Mouse (Mus musculus) thymus, postnatal 10 days (tissue): Measurements from ENCODE around the gene Lrmda.

ENCODE experiments used
- DNase-seq, 2 experiments: peaks; one replicate each; pipeline ENCODE4 v3.0.0; 2021; ENCODE audit warnings: low spot score in 2 of 2

Gene Lrmda

DNA sequence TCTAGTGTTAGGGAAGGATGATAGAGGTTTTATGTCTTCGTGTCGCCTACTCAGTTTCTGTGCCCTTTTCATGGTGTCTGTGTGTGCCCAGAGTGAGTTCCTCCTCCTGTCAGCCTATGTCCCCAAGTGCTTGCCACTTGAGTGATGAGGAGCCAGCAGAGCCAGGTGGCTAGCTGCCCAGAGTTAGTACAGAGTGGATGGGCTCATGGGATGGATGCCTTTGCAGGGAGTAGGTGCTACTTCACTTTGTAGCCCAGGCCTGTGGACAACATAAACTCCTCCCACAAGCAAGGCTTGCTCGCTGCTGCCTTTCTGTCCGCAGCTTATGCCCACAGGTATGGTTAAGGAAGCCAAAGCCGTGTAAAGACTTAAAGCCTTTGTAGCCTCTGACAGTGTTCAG, 387.1 kb downstream of the Lrmda start:
- DNase-seq = no peak

DNA sequence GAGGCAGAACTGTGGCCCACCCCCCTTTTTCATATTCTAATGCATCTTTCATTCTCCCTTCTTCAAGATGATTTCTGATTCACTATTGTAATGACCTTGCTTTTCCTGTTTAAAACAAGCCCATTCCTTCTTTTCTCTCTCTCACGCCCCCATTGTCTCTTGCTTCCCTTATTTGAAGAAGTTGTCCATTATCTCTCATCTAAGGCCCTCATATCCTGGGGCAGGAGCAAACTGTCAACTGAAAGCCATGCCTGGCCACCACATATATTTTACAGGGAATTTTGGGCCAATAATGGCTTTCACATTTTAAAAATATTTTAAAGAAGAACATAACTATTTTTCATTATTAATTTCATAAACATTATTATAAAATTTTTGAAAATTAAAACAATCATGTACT, 391.3 kb downstream of the Lrmda start:
- DNase-seq = no peak

DNA sequence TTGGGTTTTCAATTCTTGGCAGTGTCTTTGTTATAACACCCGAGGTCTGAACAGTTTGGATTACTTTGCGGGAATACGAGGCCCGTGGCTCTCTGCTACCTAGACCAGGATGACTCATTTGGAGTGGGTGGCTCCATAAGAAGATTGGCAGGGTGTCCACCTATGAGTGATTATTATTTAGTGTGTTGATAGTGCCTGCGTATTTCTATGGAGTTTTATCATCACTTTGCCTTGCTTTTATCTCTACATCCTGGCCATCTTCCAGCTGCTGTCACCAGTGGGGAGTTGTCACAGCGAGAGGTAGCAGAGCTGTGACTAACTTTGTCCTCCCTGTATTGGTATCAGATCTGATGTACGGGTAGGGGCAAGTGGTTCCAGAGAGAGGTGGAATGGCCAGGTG, 393.7 kb downstream of the Lrmda start:
- DNase-seq = no peak

DNA sequence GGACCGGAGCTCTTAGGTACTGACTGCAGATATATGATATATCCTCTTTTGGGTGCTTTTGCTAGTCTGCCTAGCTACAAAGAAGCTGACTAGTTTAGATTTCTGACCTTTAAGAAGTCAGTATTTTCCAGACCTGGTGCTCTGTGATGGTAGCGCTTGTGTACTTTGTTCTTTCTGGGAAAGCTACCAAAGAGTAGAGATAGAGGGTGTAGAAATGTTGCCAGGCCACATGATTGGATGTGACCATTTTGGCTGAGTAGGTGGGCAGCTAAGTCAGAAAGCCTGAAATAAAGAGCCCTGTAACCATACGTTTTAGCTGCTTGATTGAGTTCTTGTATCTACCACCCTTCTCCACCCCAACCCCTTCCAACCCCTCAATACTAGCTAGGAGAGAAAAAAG, 398.2 kb downstream of the Lrmda start:
- DNase-seq = no peak

DNA sequence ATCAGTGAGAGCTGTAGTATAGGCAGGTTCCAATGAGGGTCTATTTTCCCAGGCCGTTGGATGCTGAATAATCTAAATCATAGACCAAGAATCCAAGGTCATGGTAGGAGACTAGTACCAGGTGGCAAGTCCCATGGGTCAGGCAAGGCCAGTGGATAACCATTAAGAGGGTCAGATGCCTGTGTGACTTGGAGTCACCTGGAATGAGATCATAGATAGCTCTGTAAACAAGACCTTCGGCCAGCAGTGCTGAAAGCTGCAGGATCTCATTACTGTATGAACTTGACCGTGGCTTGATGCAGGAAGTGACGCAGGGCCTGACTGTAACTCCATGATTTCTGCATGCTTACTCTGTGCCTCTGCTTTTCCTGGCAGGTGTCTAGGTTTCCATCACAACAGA, 402.2 kb downstream of the Lrmda start:
- DNase-seq = no peak

- DNase-seq = no peak
These were observed 405.6 kb downstream of the Lrmda start for GRCm38 (mm10) chr14:22425018-22425534.

- DNase-seq = no peak
These were observed 415.9 kb downstream of the Lrmda start for GRCm38 (mm10) chr14:22435441-22435840.

DNA sequence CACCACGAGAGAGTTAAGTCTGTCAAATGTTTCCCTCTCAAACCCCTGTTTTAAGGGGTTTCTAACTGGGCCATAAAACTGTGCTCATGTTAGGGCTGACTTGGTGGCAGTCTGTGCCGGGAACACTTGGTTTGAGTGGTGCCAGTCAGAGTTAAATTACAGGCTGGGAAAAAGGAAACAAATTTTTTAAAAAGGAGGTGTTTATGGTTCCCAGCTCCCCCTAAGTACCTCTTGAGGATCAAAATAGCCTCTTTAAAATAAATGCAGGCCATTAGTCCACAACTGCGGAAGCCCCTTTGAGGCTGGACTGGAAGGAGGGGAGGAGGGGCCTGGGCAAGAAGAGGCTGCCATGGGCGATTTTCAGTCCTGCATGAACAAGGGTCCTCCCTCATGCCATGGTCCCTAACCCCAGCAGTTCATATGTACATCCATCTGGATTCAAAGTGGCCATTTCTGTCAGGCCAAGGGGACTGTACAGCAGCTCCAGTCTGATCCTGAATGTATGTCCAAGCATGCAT, 416.4 kb downstream of the Lrmda start:
- no peak for DNase-seq

- no peak for DNase-seq
These were observed 421.0 kb downstream of the Lrmda start for GRCm38 (mm10) chr14:22440341-22440999.

DNA sequence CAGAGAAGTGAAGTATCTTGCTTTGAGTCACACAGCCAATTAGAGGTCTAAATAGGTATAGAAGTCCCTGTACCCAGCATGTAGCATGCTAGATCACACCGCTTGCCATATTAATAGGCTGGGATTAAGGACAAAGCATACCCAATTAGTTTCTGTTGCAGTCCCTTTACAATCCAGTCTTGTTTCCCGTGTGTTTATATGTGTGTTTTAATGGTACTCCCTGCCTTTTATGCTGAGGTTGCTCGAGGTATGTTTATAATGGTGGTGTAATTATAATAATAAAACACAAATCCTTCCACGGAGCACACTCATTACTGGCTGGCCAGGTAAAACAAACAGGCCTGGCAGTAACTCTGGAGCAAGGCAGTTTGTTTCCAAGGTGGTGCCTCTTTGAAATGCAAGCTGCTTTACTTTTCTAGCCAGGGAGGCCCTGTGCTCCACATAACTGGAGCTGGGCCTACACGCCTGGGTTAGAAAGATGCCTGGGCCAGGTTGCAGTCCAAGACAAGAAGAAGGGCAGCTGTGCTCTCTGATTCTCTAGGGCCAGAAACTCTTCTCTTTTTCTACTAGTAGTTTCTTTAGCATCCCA, 422.4 kb downstream of the Lrmda start:
- DNase-seq = no peak

DNA sequence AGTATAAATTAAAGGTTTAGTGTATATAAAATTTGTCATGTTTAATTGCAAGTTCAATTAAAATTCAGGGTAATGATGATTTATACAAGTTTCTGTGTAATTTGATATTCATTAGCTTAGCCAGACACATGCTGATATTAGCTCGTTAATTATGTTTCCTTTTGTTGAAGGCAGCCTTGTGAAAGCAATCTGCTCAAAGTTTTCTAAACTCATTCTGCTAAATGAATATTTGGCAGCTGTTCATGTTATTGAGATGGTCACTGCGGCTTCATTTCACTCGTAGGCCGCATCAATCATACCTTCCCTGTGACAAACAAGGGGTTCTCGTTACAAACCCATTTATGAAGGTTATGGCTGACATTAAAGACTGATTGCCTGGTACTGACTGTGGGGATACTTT, 423.2 kb downstream of the Lrmda start:
- DNase-seq = no peak

- no peak for DNase-seq
These were observed 425.0 kb downstream of the Lrmda start for GRCm38 (mm10) chr14:22444541-22444940.

DNA sequence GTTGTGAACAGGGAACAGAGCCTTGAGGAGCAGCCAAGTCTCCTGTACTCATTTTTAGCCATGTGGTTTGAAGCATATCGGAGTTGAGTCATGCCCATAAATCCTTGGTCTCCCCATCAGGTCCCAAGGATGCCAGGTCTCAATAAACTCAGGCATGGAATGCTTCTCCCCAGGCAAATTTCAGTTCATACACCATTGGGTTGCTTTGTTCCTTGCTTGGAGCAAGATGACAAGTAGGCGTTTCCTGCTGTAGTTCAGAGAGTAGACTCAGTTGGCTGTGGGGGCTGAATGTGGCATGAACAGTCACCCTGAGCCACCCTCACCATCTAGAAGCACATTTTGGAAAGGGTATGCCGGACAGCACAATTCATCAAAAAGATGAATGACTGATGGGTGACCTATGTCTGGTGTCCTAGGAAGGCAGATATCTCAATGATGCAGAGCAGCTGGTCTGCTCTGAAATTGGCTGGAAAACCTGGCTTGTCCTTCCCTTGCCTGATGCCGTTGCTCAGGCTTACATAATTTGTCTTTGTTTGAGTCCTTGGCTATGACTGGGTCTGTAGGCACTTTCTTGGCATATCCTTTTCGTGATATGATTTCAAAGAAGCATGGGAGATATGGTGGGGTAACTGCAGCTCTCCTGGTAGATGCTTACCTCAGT, 425.8 kb downstream of the Lrmda start:
- no peak for DNase-seq

DNA sequence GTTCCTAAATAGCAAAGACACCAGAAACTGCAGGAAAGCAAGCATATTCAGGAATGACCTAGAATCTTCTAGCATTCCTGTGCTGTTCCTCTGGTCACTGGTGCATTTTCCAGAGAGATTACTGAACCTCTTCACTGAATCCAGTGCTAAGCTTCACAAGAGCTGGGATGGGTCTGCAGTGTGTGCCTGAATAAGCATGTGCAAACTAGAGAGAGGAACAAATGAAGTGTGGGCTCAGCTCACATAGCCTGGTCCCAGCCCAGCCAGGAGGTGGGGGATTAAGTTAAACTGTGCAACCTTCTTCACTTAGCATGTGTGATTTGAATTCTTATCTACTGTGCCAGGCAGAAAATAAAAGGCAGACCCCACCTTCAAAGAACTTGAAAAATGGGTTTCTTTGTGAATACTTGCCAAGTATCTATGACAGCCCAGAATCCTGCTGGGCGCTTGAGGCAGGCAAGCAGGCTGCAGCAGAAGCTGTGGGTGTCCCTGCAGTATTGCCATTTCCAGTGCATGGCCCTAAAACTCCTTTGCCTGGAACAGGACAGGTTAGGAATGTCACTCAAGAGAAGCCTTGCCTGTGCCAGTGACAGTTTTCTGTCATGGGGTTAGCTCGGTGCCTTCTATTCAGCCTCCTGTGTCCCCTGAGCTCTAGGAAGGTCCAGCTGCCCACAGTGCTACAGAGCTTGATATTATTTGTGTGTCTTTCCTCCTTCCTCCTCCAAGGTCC, 426.5 kb downstream of the Lrmda start:
- DNase-seq = no peak

- no peak for DNase-seq
These were observed 432.1 kb downstream of the Lrmda start for GRCm38 (mm10) chr14:22451603-22452002.

DNA sequence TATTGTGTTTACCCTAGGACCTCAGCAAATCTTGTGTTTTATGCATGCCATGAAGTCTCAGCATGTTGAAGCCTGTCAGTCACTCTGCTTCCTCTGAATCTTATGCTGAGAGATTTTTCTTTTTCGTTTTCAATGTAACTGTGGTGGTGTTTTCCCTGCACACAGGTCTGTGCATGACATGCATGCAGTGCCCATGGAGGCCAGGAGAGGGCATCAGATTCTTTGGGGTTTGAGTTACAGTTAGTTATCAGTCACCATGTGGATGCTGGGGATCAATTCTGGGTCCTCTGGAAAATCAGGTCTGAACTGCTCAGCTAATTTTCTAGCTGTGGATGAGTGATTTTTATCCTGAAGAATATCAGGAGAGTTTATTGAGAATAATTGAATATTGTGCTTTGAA, 444.8 kb downstream of the Lrmda start:
- DNase-seq = peak in 1 of 2 experiments; percentile 4

- no peak for DNase-seq
These were observed 451.5 kb downstream of the Lrmda start for GRCm38 (mm10) chr14:22471041-22471440.

DNA sequence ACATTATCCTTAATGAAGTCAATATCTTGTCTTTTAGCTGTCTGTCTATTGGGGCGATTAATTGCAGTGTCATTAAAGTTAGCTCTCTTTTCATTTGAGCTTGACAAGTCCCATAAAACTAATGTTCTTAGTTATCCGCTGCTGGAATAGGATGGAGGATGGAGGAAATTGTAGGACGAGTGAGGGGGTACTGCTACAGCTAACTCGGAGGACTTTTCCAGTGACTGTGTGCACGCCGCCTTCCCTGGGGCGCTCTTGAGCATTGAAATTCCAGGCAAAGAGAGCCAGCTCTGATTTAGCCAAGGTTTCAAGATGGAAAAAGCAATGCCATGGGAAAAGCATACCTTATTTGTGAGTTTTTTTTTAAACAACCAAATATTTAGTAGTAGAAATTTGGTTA, 453.9 kb downstream of the Lrmda start:
- DNase-seq = no peak

- no peak for DNase-seq
These were observed 454.5 kb downstream of the Lrmda start for GRCm38 (mm10) chr14:22473991-22474390.

- no peak for DNase-seq
These were observed 473.8 kb downstream of the Lrmda start for GRCm38 (mm10) chr14:22493326-22493725.

DNA sequence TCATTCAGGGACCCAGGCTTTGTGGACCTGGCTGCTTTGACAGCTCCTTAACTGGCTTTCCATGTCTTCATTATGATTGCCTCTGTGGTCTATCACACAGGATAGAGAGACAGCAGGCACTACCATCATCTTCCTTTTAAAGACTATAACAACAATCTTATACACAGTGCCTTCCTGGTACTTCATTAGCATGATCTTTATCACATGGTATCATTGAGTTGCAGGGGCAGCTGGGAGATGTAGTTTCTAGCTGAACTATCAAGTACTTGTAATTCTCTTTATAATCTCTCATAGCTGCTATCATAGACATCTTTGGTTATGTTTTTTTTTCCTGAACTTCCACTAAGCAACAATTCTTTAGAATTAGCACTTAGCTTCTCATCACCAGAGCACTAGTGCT, 474.8 kb downstream of the Lrmda start:
- DNase-seq = no peak

DNA sequence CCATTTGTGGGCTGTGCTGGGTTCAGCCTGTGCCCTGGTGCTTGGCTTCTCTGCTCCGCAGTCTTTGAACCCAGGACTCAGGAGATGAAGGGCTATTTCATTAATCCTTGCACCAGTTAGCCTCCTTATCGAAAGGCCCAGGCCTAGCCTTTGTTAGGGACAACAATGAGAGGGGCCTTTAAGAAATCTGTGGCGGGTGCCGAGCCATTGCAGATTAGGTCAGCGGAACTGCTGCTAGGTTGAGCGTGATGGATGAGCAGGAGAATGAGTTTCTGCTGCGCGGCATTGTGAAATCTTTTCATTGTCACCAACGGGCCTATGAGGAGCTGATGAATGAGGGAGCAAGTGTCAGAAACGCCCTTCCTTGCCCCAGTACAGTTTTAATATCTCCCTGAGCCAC, 475.4 kb downstream of the Lrmda start:
- DNase-seq = no peak
